Mouse (Mus musculus): Measurements from ENCODE around the gene Sapcd2. TPM values are rescaled to one million over a fixed set of nuclear protein-coding genes. Genes with fewer than 3 reads are reported as not detected.
A peak's percentile ranks its signal among the peaks of the same experiment; 100 is the strongest.

Gene Sapcd2
- polyA plus RNA-seq, 1 experiment from 2014 or later = 31.3 TPM

DNA sequence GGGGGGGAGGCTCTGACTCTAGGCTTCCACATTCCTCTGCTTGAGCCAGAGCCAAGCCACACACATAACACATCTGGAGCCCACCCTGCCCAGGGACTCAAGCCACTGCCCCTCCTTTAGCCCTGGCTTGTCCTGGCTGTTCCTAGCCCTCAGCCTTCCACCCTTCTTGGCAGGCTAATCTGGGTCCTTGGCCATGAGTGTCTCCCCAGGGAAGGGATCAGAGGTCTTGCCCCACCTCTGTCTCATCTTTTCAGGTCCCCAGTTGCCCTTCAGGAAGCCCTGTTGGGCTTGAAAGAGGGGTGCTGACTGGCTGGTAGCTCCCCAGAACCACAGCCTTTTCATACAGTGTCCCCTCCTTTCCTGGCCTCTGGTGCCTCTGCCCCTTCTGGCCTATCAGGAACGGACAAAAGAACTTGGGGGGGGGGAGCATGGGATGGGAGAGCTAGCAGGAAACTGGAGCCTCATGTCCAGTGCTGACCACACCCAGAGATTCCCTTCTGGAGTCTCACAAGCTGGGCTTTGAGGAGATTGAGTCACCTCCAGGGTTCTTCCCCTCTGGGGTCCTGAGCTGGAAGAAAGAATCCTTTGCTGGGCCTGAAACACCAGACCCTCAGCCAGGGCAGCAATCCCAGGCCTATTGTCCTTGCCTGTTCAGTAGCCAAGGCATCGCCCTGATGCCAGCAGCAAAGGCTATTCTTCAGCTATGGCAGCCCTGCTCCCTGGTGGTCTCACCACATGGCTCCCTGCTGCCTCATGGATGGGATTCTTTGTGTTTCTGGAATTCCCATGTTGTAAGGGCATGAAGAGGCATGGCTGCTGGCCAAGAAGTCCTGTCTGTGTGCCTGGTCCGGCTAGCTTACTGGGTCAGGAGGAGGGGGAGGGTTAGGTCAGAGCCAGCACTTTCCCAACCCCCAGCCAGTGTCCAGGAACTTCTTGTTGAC, 22.4 kb downstream of the Sapcd2 start:
- H3K27ac ChIP-seq (ENCODE audit: low read length) = 0 out of 2 replicates have a peak overlapping the region, but pooled peaks have one; percentile 27

DNA sequence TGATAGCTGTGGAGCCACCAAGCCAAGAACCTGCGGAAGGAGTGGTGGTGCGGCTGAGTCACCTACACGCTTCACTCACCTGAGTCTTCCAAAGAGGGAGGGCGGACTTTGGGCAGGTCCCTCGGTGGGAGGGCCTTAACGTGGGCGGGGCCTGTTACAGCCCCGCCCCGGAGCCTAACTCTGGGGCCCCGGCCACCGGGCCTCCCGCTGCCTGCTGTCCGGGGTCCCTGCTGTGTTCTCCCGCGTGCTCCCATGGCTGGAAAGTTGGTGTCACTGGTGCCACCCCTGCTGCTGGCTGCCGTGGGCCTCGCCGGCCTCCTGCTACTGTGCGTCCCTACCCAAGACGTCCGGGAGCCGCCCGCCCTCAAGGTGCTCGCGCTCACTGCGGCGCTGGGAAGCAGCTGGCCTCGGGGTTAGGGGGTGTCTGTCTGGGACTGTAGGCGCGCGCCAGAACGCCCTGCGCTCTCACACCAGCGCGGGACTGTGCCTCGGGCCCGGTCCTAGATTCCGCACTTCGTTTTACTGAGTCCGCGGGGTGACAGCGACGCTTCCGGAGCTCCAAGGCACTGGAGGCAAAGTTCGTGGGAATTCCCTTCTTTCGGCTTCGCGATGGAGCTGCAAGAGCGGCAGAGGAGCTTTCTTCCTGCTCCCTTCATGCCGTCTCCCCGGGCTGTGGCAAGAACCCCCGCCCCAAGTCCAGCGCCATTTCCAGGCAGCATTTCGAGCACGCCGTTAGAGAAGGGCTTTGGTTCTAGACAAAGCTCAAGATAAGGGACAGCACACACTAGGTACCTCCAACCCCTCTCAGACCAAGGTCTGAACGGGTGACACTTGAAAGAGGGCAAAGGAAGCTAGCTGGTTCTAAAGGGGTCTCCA, 23.8 kb downstream of the Sapcd2 start, which contains the start of gene Entpd2:
Gene Entpd2 (plus strand): TSS at position 154 of the 876 bp plus-strand sequence.
- Histone ChIP-seq H3K9me3 (ENCODE audit: control insufficient read depth, low read depth, low read length) (no peaks in the 10 kb centered on the region), H3K4me3 (ENCODE audit: low read depth, low read length) (peak within 1 kb of the TSS; percentile 36), H3K36me3 (ENCODE audit: control insufficient read depth, insufficient read depth, low read length) (no peaks in the 10 kb centered on the region), H3K4me1 (ENCODE audit: control insufficient read depth, insufficient read depth, low read length) (peaks cover 17% of the 10 kb centered on the region; the same call in 1 of the 2 replicates), H3K9ac (replicated peaks; ENCODE audit: low read depth, low read length) (peak within 1 kb of the TSS; percentile 18; the same call in 1 of the 2 replicates), H3K4me2 (replicated peaks; ENCODE audit: low read depth, low read length) (peak within 1 kb of the TSS; percentile 73), H3K27ac (ENCODE audit: low read length) (0 out of 2 replicates have a peak within 1 kb of the TSS, but pooled peaks have one; percentile 27), H3K27me3 (ENCODE audit: control insufficient read depth, insufficient read depth, low read length) (peaks cover 22% of the 10 kb centered on the region; the same call in 1 of the 2 replicates)
- 2% methylated on average over 57 of the region's 57 CpGs for WGBS
- peak; percentile 68 for ATAC-seq (ENCODE audit: insufficient number of reproducible peaks, insufficient read depth, low FRiP score, low read depth)

More for the DNA sequence above, 22.4 kb downstream of the Sapcd2 start:
- Histone ChIP-seq H3K9me3 (ENCODE audit: control insufficient read depth, low read depth, low read length) (no peaks in the 10 kb centered on the region), H3K4me2 (replicated peaks; ENCODE audit: low read depth, low read length) (no peak overlapping the region), H3K4me3 (ENCODE audit: low read depth, low read length) (no peak overlapping the region), H3K9ac (replicated peaks; ENCODE audit: low read depth, low read length) (no peak overlapping the region), H3K27me3 (ENCODE audit: control insufficient read depth, insufficient read depth, low read length) (peaks cover 17% of the 10 kb centered on the region; the same call in 1 of the 2 replicates), H3K36me3 (ENCODE audit: control insufficient read depth, insufficient read depth, low read length) (no peaks in the 10 kb centered on the region), H3K4me1 (ENCODE audit: control insufficient read depth, insufficient read depth, low read length) (peaks cover 17% of the 10 kb centered on the region; the same call in 1 of the 2 replicates)
- 33% methylated on average over 3 of the region's 3 CpGs for WGBS
- no peak for ATAC-seq (ENCODE audit: insufficient number of reproducible peaks, insufficient read depth, low FRiP score, low read depth)

DNA sequence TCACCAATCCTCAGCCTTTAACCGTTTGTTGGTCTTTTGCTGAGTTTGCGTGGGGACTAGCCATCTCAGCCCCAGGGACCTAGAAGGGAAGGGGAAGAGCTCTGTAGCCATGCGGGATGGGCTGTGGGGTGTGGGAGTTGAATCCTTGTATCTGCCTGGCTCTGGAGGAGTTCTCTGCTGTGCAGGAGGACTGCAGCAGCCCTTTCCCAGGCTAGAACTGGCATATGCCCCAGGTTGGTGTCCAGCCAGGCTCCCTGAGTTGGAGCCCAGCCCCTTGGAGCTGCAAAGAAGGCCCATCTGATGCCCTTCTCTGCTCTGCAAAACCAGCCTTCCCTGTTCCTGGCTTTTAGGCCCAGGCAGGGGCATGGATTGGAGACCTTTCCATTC, 24.5 kb downstream of the Sapcd2 start:
- Histone ChIP-seq H3K27ac (ENCODE audit: low read length) (no peak overlapping the region), H3K36me3 (ENCODE audit: control insufficient read depth, insufficient read depth, low read length) (no peaks in the 10 kb centered on the region), H3K27me3 (ENCODE audit: control insufficient read depth, insufficient read depth, low read length) (peaks cover 22% of the 10 kb centered on the region; the same call in 1 of the 2 replicates), H3K4me3 (ENCODE audit: low read depth, low read length) (peak overlapping the region; percentile 36), H3K9me3 (ENCODE audit: control insufficient read depth, low read depth, low read length) (no peaks in the 10 kb centered on the region), H3K4me2 (replicated peaks; ENCODE audit: low read depth, low read length) (peak overlapping the region; percentile 73), H3K4me1 (ENCODE audit: control insufficient read depth, insufficient read depth, low read length) (peaks cover 17% of the 10 kb centered on the region; the same call in 1 of the 2 replicates), H3K9ac (replicated peaks; ENCODE audit: low read depth, low read length) (no peak overlapping the region)
- 42% methylated on average over 3 of the region's 3 CpGs for WGBS
- no peak for ATAC-seq (ENCODE audit: insufficient number of reproducible peaks, insufficient read depth, low FRiP score, low read depth)

DNA sequence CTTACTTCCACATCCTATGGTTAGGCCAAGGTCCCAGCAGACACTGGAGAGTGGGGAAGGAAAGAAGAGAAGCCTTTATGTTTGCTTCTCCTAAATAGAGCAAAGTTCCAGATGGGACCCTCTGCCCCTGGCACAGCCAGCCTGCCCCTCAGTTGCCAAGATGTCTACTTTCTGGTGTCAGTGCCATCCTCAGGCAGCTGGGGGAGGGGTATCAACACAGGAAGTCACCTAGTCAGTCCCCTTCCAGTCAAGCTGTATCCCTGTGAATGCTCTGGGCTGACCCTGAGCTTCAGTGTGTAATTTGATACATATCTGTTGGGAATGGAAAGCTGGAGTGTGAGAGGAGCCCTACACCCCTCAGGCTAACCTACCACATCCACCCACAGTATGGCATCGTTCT, 24.9 kb downstream of the Sapcd2 start:
- no peak overlapping the region for H3K27ac ChIP-seq (ENCODE audit: low read length)
- H3K4me2 ChIP-seq (replicated peaks; ENCODE audit: low read depth, low read length) = no peak overlapping the region
- peaks cover 25% of the 10 kb centered on the region; the same call in 1 of the 2 replicates for H3K27me3 ChIP-seq (ENCODE audit: control insufficient read depth, insufficient read depth, low read length)
- peaks cover 17% of the 10 kb centered on the region; the same call in 1 of the 2 replicates for H3K4me1 ChIP-seq (ENCODE audit: control insufficient read depth, insufficient read depth, low read length)
- H3K9ac ChIP-seq (replicated peaks; ENCODE audit: low read depth, low read length) = no peak overlapping the region
- H3K9me3 ChIP-seq (ENCODE audit: control insufficient read depth, low read depth, low read length) = no peaks in the 10 kb centered on the region
- WGBS = 67% methylated on average over 1 of the region's 1 CpGs
- no peak overlapping the region for H3K4me3 ChIP-seq (ENCODE audit: low read depth, low read length)
- no peak for ATAC-seq (ENCODE audit: insufficient number of reproducible peaks, insufficient read depth, low FRiP score, low read depth)
- H3K36me3 ChIP-seq (ENCODE audit: control insufficient read depth, insufficient read depth, low read length) = no peaks in the 10 kb centered on the region

DNA sequence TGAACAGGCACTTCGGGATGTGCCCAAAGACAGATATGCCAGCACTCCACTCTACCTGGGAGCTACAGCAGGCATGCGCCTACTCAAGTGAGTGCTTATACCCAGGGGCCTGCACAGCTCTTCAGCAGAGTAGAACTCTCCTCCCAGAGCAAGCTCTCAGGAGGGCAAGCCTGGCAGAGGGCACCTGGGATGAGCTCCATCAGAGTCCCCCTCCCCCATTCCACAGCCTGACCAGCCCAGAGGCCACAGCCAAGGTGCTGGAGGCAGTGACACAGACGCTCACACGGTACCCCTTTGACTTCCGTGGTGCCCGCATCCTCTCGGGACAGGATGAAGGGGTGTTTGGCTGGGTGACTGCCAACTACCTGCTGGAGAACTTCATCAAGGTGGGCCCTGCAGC, 25.9 kb downstream of the Sapcd2 start:
- no peak for ATAC-seq (ENCODE audit: insufficient number of reproducible peaks, insufficient read depth, low FRiP score, low read depth)
- Histone ChIP-seq H3K4me1 (ENCODE audit: control insufficient read depth, insufficient read depth, low read length) (peaks cover 21% of the 10 kb centered on the region), H3K36me3 (ENCODE audit: control insufficient read depth, insufficient read depth, low read length) (no peaks in the 10 kb centered on the region)

DNA sequence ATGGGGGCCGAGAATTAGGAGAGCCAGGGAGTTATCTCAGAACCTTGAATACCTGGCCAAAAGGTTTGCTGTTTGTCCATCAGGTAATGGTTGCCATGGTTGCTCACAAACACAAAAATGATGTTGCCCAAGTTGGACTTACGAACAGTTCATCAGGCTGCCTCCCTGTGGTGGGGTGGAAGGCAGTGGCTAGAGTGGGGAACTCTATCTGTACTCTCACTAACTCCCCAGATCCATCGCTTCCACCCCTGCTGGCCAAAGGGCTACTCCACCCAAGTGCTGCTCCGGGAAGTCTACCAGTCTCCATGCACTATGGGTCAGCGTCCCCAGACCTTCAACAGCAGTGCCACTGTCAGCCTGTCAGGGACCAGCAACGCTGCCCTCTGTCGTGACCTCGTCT, 26.9 kb downstream of the Sapcd2 start, which contains the start of gene Npdc1:
Gene Npdc1 (plus strand): TSS at position 301 of the 400 bp plus-strand sequence.
- no peak within 1 kb of the TSS for H3K4me2 ChIP-seq (replicated peaks; ENCODE audit: low read depth, low read length)
- no peak within 1 kb of the TSS for H3K4me3 ChIP-seq (ENCODE audit: low read depth, low read length)
- WGBS = 72% methylated on average over 8 of the region's 8 CpGs

More for the DNA sequence above, 25.9 kb downstream of the Sapcd2 start:
- Histone ChIP-seq H3K4me2 (replicated peaks; ENCODE audit: low read depth, low read length) (no peak overlapping the region), H3K27ac (ENCODE audit: low read length) (no peak overlapping the region), H3K9me3 (ENCODE audit: control insufficient read depth, low read depth, low read length) (no peaks in the 10 kb centered on the region), H3K9ac (replicated peaks; ENCODE audit: low read depth, low read length) (no peak overlapping the region), H3K27me3 (ENCODE audit: control insufficient read depth, insufficient read depth, low read length) (peaks cover 23% of the 10 kb centered on the region), H3K4me3 (ENCODE audit: low read depth, low read length) (no peak overlapping the region)
- 86% methylated on average over 7 of the region's 7 CpGs for WGBS

DNA sequence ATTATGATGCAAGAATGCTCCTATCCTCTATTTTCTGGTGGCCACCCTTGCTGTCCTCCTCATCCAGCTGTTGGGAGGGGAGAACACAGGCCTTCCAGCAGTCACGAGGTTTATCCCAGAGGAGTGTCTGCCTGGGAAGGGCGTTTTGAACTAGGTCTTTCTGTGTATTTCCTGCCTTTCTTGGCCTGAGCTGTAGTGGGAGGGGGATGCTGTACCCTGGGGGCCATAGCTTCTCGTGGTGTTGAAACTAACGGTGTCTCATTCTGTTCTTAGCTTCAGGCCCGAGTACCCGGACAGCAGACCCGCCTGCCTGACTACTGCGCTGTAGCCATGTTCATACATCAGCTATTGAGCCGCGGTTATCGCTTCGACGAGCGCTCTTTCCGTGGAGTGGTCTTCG, 28.2 kb downstream of the Sapcd2 start:
- H3K27me3 ChIP-seq (ENCODE audit: control insufficient read depth, insufficient read depth, low read length) = peaks cover 25% of the 10 kb centered on the region
- H3K27ac ChIP-seq (ENCODE audit: low read length) = no peak overlapping the region
- WGBS = 24% methylated on average over 16 of the region's 16 CpGs
- H3K9ac ChIP-seq (replicated peaks; ENCODE audit: low read depth, low read length) = no peak overlapping the region
- no peaks in the 10 kb centered on the region for H3K9me3 ChIP-seq (ENCODE audit: control insufficient read depth, low read depth, low read length)
- no peak overlapping the region; the same call in 1 of the 2 replicates for H3K4me3 ChIP-seq (ENCODE audit: low read depth, low read length)
- no peaks in the 10 kb centered on the region for H3K36me3 ChIP-seq (ENCODE audit: control insufficient read depth, insufficient read depth, low read length)
- H3K4me2 ChIP-seq (replicated peaks; ENCODE audit: low read depth, low read length) = peak overlapping the region; percentile 18; the same call in 1 of the 2 replicates
- ATAC-seq (ENCODE audit: insufficient number of reproducible peaks, insufficient read depth, low FRiP score, low read depth) = no peak
- H3K4me1 ChIP-seq (ENCODE audit: control insufficient read depth, insufficient read depth, low read length) = peaks cover 15% of the 10 kb centered on the region

More for the DNA sequence above, 26.9 kb downstream of the Sapcd2 start, which contains the start of gene Npdc1:
- Histone ChIP-seq H3K9ac (replicated peaks; ENCODE audit: low read depth, low read length) (no peak within 1 kb of the TSS), H3K9me3 (ENCODE audit: control insufficient read depth, low read depth, low read length) (no peaks in the 10 kb centered on the region), H3K4me1 (ENCODE audit: control insufficient read depth, insufficient read depth, low read length) (peaks cover 24% of the 10 kb centered on the region), H3K27ac (ENCODE audit: low read length) (no peak within 1 kb of the TSS), H3K27me3 (ENCODE audit: control insufficient read depth, insufficient read depth, low read length) (peaks cover 25% of the 10 kb centered on the region), H3K36me3 (ENCODE audit: control insufficient read depth, insufficient read depth, low read length) (no peaks in the 10 kb centered on the region)
- no peak for ATAC-seq (ENCODE audit: insufficient number of reproducible peaks, insufficient read depth, low FRiP score, low read depth)

DNA sequence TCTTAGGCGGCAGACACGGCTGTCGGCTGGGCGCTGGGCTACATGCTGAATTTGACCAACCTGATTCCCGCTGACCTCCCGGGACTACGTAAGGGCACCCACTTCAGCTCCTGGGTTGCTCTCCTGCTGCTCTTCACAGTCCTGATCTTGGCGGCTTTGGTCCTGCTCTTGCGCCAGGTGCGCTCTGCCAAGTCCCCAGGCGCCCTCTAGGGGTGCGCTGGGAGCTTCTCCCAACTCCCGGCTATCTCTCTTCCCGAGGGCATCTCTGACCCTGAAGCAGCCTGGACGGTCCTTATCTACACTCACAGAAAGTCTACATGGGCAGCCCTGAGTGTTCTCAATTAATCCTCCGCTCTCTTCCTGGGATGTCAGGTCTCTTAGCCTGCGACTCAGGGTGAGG, 28.6 kb downstream of the Sapcd2 start:
- H3K4me3 ChIP-seq (ENCODE audit: low read depth, low read length) = no peak overlapping the region; the same call in 1 of the 2 replicates
- no peak overlapping the region for H3K9ac ChIP-seq (replicated peaks; ENCODE audit: low read depth, low read length)
- no peak for ATAC-seq (ENCODE audit: insufficient number of reproducible peaks, insufficient read depth, low FRiP score, low read depth)
- H3K27ac ChIP-seq (ENCODE audit: low read length) = no peak overlapping the region
- peak overlapping the region; percentile 18; the same call in 1 of the 2 replicates for H3K4me2 ChIP-seq (replicated peaks; ENCODE audit: low read depth, low read length)
- WGBS = 2% methylated on average over 17 of the region's 17 CpGs
- no peaks in the 10 kb centered on the region for H3K36me3 ChIP-seq (ENCODE audit: control insufficient read depth, insufficient read depth, low read length)
- peaks cover 14% of the 10 kb centered on the region for H3K4me1 ChIP-seq (ENCODE audit: control insufficient read depth, insufficient read depth, low read length)
- peaks cover 25% of the 10 kb centered on the region for H3K27me3 ChIP-seq (ENCODE audit: control insufficient read depth, insufficient read depth, low read length)
- no peaks in the 10 kb centered on the region for H3K9me3 ChIP-seq (ENCODE audit: control insufficient read depth, low read depth, low read length)
